Mouse (Mus musculus) adrenal gland, postnatal 36 days (tissue): Measurements from ENCODE around the gene E330014E10Rik. TPM values are rescaled to one million over a fixed set of nuclear protein-coding genes. Genes with fewer than 3 reads are reported as not detected.
"Not testable (repeated sequence)": the region's sequence is repeated elsewhere in the genome, so short reads cannot be mapped to it uniquely, and the experiment has no call there.

Experiments
- DNase-seq, 2 experiments: peaks; one replicate each; pipeline ENCODE4 v3.0.0; 2021; ENCODE audit warnings: mixed read lengths in 1 of 2
- long read RNA-seq, 2 experiments: library from polyadenylated mRNA; stranded (forward); transcript quantifications; one replicate each; pipeline ENCODE4 v2.0.0; 2021; ENCODE audit warnings: borderline sequencing depth in 2 of 2
- total RNA-seq, 2 experiments: library from RNA; stranded (reverse); gene quantifications; 2 replicates each; pipeline ENCODE4 v1.2.3; 2021

The E330014E10Rik gene
- not detected for total RNA-seq
- long read RNA-seq, experiment 1, result 0 reads
- long read RNA-seq, experiment 2, result 0 reads

- DNase-seq, result not testable (repeated sequence)
These were observed at the start of gene E330014E10Rik for GRCm38 (mm10) chr5:95775690-95776089. Gene E330014E10Rik, plus strand, starts transcription at chr5:95775990.

DNA sequence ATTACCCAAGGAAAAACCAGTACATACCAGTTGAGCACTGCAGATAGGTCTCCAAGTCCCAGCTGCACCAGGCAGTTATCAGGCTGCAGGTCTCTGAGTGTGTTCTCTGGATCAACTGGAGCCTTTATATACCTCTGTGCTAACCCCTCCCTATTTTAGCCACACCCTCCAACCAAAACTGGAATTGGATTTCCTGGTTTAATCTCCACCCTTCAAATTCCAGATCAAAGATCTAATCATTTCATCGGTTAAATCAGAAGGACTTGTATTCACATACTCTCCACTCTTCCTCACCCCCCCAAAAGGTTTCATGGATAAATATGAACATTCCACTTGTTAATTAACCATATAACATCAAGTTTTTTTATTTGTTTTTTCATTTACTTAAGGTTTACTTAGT is 39.7 kb upstream of the E330014E10Rik start, which contains the start of gene Gm7978:
Gene Gm7978, minus strand, starts transcription at position 101 of the 400 bp plus-strand sequence.
- DNase-seq, result not testable (repeated sequence)

DNA sequence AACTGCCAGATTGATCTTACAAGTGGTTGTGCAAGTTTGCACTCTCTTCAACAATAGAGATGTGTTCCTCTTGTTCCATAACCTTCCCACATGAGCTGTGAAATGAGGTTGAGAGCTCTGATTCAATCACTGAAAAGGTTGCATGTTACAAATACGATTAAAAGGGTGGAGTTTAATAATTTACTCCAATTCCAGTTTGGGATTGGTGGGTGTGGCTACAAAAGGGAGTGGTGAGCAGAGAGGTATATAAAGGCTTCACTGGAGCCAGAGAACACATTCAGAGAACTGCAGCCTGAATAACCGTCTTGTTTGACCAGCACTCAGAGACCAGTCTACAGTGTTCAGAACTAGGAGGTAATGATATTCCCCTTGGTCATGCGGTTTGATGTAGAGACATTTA is 34.1 kb upstream of the E330014E10Rik start, which contains the start of gene Gm7982:
Gene Gm7982, plus strand, starts transcription at position 301 of the 400 bp plus-strand sequence.
- DNase-seq, result not testable (repeated sequence)

GRCm38 (mm10) chr5:95810841-95811240 is 35.1 kb downstream of the E330014E10Rik start:
- DNase-seq, result peak; percentile 39 to 46

- no peak for DNase-seq
These were observed 60.8 kb downstream of the E330014E10Rik start for GRCm38 (mm10) chr5:95836580-95836979.

- DNase-seq, result no peak
These were observed 78.2 kb downstream of the E330014E10Rik start for GRCm38 (mm10) chr5:95854030-95854429.

Other genes with a start within 250 kb of the E330014E10Rik start
- not detected for gene Gm7971, start 181.1 kb upstream of the E330014E10Rik start, total RNA-seq
- not detected for gene Gm7978, start 39.8 kb upstream of the E330014E10Rik start, total RNA-seq
- not detected for gene Gm7982, start 34.0 kb upstream of the E330014E10Rik start, total RNA-seq
- 1 to 10 TPM in 1 of 2 experiments, under 1 TPM in 1; 0.99 to 1.2 TPM for gene Cxcl13, start 181.0 kb downstream of the E330014E10Rik start, total RNA-seq